Mouse (Mus musculus) c-Kit-positive CD71-negative TER-119-negative erythroid progenitor cells, embryonic 14.5 days (primary cell): ENCODE data around the gene Ankfy1.
"Not testable (repeated sequence)": the region's sequence is repeated elsewhere in the genome, so short reads cannot be mapped to it uniquely, and the experiment has no call there.

Experiments used
- DNase-seq: peaks from one replicate; pipeline ENCODE4 v3.0.0-alpha.2; 2013; ENCODE audit warnings: low read depth

Gene Ankfy1

DNA sequence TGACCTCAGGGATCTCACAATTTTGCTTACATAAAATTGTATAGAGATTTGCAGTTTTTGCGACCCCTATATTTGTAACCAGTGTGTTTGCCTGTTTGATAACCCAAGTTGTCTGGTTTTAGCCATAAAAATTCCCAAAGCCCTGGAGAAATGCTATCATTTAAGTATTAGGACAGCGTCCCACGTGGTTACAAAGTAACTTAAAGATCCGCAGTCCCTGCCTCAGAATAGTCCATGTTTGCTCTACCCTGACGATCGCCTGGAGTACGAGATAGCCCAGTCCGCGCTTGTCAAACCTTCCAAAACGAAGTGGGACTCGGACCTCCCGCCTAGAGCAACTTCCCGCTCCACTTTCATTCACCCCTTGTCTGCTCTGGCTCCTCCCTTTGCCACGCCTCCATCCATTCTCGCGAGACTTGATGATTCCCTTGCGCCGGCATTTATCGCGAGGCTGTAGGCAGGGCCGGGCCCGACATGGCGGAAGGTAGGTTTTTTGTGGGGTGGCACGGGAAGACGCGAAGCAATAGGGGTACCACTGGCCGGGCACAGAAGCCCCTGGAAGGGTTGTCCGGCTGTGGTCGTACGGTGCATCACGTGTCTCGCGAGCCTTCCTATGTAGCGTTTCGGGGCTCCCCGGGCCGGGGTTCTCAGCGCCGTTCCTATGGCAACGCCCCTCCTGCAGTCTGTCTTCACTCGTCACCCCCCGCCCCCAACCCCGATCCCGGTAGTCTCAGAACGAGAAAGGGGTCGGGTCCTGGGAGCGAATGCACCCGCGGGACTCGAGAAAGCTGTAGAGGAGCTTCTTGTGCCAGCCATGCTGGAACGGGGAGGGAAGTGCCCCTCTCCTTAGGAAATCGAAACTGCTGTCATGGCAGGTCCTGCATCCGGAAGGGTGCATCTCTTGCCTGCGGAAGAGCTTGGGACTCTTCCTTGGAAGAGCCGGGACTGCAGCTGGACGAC is at the start of gene Ankfy1:
Gene Ankfy1, plus strand, starts transcription at position 456 of the 960 bp plus-strand sequence.
- peak; percentile 99 for DNase-seq

DNA sequence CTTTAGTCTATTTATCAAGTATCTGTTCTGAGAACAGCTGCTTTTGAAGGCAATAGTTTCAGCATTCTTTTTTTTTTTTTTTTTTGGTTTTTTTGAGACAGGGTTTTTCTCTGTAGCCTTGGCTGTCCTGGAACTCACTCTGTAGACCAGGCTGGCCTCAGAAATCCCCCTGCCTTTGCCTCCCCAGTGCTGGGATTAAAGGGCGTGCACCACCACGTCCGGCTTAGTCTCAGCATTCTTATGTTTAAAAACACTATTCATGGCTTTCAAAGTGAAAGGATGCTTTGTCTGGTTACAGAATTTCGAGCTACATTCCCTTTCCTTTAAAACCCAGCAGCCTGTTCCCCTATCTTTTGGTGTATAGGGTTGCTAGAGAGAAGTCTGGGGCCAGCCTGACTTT is 47.1 kb upstream of the Ankfy1 start:
- DNase-seq: no peak

DNA sequence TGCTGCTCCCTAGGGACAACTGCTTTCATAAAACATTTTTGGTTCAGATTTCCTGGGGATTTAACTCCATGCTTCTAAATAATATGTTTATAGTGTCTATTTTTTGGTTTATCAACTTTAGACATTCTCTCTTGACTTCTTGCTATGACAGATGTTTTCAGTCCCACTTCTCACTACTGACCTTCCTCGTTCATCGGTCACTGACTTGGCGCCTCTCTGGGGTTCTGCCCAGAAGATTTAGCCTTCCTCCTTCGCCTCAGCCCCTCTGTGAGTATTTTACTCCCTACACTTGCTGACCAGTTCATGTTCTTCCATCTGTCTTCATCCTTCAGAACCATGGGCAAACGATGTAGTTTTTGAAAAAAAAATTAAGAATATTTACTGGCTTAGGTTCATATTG is 44.4 kb upstream of the Ankfy1 start:
- DNase-seq: no peak

DNA sequence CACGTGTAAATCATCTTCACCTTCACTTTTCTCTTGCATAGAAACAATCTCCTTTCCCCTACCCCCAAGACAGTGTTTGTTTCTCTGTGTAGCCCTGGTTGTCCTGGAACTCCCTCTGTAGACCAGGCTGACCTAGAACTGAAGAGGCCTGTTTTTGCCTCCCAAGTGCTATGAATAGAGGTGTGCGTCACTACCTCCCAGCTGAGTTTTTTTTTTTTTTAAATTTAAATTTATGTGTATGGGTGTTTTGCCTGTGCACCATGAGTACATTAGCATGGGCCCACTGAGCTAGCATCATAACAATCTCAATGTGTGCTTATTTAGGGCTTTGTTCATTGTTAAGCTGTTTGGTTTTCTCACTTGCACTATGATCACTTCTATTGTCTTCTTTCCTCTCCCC is 39.5 kb upstream of the Ankfy1 start:
- no peak for DNase-seq

DNA sequence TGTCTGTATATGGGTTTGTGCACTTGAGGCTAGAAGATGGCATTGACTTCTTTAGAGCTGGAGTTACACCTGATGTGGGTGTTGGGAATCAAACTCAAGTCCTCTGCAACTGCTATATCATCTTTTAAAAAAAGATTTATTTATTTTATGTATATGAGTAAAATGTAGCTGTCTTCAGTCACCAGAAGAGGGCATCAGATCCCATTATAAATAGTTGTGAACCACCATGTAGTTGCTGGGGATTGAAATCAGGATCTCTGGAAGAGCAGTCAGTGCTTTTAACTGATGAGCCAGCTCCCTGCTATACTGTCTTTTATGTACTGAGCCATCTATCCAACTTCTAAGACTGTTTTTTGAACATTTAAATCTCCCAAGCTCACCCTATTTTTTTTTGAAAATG is 29.9 kb upstream of the Ankfy1 start:
- DNase-seq: no peak

DNA sequence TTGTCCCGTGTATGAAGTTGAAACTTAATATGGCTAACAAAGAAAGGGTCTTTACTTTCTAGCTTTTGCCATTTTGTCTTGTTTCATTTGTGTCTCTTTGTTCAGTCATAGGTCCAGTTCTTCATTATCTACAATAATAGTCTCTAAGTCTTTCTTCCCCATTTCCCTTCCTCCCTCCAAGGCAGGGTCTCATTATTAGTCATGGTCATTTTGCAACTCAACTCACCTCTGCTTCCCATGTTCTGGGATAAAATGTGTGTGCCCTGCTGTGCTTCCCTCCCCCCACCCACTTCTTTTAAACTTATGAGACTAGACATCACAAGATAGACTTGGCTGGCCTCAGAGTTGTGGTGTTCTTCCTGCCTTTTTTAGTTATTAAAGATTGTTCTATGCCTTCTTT is 29.4 kb upstream of the Ankfy1 start:
- DNase-seq: no peak

DNA sequence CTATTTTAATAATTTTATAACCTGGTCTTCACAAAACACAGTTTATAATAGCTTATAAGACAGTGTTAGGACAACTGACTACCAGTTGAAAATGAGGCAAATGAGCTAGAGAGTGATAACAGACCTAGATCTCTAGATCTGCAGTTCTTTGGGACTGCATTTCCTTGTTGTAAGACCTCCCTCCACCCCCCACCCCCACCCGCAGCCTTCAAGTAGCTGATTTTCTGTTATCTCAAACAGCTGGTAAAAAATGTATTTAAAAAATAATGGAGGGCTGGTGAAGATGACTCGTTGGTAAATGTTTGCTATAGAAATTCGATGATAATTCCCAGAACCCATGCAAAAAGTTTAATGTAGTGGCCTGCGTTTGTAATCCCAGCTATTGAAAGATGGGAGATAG is 25.2 kb upstream of the Ankfy1 start:
- no peak for DNase-seq

DNA sequence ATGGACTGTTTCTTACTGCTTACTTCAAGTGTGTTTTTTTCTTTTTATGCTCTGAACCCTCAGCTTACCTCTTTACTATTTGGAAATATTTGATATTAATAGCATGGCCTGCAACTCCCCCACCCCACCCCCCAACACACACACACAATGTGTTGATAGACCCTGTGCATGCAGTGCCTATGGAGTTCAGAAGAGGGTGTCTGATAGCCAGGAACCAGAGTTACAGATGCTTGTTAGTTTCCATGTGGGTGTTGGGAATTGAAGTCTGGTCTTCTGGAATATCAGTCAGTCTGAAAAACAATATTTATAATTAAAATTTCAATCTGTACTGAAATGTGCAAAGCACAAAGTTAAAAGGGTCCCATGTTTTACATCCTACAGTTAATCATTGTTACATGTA is 19.2 kb upstream of the Ankfy1 start:
- DNase-seq: no peak

DNA sequence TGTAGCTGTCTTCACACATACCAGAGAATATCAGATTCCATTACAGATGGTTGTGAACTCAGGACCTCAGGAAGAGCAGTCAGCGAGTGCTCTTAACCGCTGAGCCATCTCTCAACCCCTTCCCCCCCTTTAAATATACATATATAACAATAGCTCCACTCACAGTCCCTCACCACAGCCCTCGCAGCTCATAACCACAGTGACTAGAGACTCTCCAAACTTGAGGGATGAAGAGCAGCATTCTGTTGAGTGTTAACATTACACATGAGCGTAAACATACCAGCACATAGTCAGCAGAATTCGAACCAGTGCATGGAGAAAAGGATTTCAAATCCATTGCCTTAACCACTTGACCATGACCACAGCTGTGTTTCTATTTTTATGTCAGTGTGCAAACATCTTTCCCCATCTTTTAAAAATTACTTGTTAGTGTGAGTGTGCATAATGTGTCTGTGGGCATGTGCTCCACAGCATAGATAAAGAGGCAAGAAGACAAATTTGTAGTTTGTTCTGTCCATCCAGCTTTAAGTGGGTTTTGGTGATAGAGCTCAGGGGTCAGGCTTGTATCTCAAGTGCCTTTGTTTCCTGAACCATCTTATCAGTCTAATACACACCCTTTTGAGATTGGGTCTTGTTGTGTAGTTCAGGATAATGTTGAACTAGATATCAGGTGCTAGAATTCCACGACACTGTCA is 18.4 kb upstream of the Ankfy1 start:
- DNase-seq: no peak

DNA sequence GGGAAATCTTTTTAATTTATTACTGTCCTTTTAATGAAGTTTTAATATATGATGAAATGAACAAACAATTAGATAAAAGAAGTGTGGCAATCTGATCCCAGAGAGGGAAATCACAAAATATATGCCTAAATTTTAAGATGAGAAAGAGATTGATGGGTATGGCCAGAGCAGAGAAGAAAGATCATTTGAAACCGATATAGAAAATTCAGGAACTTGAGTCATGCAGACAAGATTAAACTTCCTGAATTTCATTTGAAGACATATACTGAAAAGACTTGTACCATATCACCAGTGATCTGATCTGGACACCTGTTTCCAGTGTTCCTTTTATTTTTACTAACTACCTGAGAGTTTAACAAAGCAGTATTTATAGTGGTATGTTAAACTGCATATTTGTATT is 17.4 kb upstream of the Ankfy1 start:
- DNase-seq: no peak

DNA sequence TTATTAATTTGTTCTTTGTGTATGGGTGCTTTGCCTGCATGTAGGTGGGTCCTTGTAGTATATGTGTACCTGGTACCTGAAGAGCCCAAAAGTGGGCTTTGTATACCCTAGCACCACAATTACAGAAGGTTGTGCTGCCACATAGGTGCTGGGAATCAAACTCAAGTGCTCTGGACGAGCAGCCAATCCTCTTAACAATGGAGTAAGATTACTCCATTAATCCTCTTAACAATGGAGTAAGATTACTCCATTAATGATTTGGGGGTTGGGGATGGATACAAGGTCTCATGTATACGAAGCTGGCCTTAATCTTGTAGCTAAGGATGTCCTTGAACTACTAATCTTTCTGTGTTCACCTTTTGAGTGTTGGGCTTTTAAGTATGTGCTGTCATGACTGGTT is 14.5 kb upstream of the Ankfy1 start:
- no peak for DNase-seq

DNA sequence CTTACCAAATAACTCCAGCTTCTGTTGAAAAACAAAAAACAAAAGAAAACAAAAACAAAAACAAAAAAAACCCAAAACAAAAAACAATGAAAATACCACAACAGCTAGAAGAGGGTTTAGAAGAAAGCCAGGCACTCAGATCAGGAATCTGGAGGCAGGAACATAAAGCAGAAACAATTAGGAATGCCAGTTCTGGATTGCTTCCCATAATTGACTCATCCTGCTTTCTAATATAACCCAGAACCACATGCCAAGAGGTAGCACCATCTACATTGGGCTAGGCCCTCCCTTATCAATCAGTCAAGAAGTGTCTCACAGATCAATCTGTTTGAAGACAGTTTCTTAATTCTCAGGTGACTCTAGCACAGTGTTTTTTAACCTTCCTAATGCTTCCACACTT is 9.1 kb upstream of the Ankfy1 start:
- DNase-seq: no peak

DNA sequence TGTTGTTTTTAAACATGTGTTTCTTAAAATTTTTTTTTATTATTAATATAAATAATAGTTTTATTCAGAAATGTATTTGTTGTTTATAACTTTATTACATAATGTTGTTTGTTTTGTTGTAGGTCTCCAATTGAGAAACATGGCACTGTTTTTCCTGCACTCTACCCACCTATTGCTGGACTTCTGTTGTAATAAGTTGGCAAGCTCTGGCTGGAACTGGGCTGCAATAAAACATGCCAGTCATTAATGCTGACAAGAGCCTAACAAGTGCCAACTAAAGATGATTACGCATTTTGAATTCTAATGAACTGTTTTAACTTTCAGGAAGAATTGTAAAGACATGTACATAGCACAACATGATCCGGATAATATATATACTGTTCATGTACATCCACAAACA is 6.4 kb upstream of the Ankfy1 start:
- no peak for DNase-seq

DNA sequence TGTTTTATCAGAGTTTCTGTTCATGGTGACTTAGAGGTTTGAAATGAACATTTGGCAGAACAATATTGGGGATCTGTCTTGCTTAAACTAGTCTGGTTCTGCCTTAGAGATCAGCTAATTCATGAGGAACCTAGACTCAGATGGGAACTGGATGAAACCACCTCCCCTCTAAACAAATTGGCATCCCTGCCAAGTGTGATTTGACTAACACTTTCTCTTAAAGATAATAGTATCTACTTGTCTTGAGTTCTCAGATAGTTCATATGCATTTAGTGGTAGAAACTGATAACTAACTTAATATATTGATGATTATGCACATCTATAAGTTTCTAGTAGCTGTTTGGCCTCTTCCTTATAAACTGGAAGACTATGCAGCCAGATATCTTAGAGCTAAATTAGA is 3.1 kb upstream of the Ankfy1 start:
- DNase-seq: no peak

DNA sequence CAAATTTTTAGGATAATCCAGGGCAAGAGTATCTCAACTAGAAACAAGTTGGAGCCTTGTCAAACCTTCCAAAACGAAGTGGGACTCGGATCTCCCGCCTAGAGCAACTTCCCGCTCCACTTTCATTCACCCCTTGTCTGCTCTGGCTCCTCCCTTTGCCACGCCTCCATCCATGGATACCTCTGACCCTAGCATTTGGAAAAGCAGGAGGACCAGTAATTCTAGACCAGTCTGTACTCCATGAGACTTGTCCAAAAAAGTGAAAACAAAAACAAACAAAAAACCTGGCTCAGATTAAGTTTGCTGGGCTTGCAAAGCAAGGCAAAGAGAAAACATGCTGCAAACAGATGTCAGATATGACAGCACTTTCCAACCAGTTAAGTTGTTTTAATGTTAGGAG is 1.6 kb upstream of the Ankfy1 start:
- DNase-seq: no peak

DNA sequence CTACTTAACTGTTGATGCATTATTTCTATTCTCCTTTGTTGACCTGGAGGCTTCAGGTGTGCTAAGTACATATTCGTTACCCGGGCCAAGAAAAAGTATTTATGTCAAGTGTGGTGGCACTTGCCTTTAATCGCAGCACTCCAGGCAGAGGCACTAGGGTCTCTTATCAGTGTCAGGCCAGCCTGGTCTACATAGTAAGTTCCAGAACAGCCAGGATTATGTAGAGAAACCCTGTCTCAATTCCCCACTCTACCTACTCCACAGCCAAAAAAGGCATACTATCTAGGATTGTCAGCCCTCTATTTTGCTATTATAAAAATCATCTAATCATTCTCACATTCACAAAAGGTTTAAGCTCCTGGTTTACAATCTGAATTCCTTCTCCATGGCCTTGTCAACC is 691 bp upstream of the Ankfy1 start:
- DNase-seq: peak; percentile 33

DNA sequence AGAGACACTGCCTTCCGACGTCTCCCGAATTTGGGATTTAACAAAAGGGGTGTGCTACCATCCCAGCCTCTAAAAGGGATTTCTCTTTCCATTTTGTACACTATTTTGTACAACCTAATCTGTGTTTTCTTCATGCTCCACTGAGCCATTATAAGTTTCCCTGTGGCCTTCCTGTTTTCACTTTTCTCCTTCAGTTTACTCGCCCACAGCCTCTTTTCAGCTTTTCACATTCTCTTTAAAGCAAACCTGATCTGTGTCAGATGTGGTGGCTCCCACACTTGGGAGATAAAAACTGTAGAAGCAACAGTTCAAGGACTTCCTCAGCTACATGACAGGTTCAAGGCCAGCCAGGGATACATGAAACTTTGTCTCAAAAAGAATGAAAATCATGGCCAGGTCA is 2.5 kb downstream of the Ankfy1 start:
- DNase-seq: no peak

DNA sequence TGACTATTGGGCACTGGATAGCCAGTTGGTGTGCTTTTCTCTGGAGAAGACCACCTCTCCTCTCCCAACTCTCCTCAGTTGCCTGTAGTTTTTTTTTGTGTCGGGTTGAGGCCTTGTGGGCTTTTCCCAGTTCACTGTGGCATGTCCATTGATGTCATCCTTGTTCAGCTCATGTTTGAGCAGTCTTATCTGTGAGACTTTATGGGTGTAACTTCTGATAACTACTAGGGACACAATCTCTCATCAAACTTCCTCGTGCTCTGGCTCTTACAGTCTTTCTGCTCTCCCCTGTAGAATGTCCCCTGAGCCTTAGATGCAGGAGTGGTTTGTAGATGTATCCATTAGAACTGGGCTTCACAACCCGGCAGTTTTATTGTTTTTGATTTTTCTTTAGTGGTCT is 5.2 kb downstream of the Ankfy1 start:
- DNase-seq: no peak

DNA sequence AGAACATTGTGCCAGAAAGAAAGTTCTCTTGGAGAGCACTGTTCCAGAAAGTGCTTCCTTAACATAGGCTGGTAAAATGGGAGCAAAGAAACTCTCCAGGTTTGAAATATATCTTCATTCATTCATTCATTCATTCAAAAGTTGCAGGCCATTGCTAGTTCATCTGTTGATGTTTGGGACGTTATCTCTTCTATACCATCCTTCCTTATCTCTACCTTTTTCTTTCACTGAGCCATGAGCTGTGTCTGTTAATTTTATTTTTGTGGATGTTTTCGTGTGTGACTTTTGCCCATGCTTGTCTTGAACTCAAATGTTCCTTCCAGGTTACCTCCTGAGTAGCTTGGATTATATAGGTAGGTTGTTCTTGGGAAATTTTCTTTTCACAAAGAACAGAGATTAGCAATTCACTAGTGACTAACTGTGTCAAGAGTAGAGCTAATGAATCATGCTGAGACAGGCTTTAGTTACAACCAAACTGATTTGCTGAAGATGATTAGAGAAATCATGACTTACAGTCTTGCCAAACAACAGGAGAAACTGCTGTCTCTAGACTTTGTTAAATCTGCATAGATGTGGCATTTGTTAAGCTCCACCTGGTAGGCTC is 6.7 kb downstream of the Ankfy1 start:
- no peak for DNase-seq

DNA sequence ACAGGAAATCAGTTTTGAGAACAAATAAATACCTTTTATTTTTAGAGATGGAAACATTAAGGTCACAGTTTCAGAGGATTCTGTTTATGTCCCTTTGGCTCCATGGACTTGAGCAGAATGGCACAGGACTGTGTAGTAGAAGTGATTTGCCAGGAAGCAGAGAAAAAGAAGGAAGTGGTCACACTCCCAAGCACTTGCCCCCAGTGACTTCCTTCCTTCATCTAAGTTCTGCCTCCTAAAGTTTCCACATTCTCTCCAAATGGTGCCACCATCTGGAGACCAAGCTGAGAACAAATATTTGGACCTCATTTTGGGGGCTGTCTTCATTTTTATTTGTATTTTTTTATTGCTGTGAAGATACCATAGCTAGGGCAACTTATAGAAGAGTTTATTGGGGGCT is 7.5 kb downstream of the Ankfy1 start:
- no peak for DNase-seq

DNA sequence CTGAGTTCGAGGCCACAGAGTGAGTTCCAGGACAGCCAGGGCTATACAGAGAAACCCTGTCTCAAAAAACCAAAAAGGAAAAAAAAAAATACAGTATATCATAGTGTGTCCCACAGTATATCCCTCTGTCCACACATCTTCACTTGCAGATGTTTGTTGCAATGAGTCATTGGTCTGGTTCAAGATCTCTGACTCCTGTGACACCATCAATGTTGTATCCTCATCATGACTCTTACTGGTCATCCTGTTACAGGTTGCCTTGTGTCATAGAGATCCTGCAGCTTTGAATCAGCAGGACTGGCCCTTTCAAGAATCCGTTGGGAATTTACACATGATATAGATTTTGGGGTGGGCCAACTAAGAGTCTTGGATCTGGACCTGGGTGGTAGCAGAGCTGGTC is 15.3 kb downstream of the Ankfy1 start:
- not testable (repeated sequence) for DNase-seq

DNA sequence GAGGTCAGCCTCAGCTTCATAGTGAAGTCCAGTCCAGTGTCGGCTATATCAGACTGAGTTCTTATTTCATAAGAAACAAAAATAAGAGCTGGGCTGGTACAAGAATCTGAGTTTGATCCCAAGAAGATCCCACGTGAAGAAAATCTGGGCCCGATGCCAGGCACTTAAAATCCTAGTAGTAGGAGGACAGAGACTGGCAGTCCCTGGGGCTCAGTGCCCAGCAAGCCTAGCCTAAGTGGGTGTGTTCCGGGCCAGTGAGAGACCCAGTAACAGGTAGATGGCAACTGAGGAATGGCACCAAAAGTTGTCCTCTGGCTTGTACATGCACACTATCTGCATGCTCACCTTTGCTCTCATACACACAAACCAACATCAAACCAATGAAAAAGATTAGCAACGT is 22.9 kb downstream of the Ankfy1 start:
- DNase-seq: no peak

DNA sequence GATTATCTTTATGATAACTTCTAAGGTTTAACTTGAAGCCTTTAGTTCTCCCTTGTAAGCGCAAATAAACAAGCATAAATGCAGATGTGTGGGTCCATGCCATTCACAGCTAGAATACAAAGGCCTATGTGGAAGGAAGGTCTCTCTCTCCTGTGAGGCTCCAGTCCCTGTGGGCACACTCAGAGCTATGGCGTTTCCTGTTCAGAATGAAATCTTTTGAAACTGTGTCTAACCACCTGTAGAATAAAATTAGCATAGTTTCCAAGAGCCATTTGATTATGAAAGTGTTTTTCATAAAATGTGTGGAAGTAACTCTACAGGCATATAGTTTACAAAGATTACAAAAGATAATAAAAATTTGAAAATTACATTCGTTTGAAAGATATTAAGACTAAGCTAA is 28.4 kb downstream of the Ankfy1 start:
- DNase-seq: no peak
